Mouse (Mus musculus) heart, embryonic 10.5 days (tissue): ENCODE data around the gene Ddx5. TPM values are rescaled to one million over a fixed set of nuclear protein-coding genes. Genes with fewer than 3 reads are reported as not detected.
"Not testable (repeated sequence)": the region's sequence is repeated elsewhere in the genome, so short reads cannot be mapped to it uniquely, and the experiment has no call there.

Experiments
- DNase-seq: peaks from one replicate; pipeline ENCODE4 v3.0.0-alpha.2; 2017; ENCODE audit warnings: low spot score
- H3K27ac ChIP-seq: fragments of 300-500 bp; sonication (generic); 2 replicates; pipeline ENCODE4 v1.5.1; 2016; ENCODE audit warnings: mild to moderate bottlenecking
- H3K27me3 ChIP-seq: fragments of 300-500 bp; sonication (generic); 2 replicates; pipeline ENCODE4 v1.6.1; 2016; ENCODE audit warnings: mild to moderate bottlenecking; ENCODE audit not compliant: poor library complexity, insufficient read depth, severe bottlenecking
- H3K36me3 ChIP-seq: fragments of 300-500 bp; sonication (generic); 2 replicates; pipeline ENCODE4 v1.6.1; 2016; ENCODE audit warnings: mild to moderate bottlenecking, moderate library complexity
- H3K4me1 ChIP-seq: fragments of 300-500 bp; sonication (generic); 2 replicates; pipeline ENCODE4 v1.6.1; 2016; ENCODE audit warnings: mild to moderate bottlenecking
- H3K4me3 ChIP-seq: fragments of 300-500 bp; sonication (generic); 2 replicates; pipeline ENCODE4 v1.5.1; 2016; ENCODE audit warnings: mild to moderate bottlenecking, moderate library complexity
- H3K9me3 ChIP-seq: fragments of 300-500 bp; sonication (generic); 2 replicates; pipeline ENCODE4 v1.6.1; 2016; ENCODE audit warnings: mild to moderate bottlenecking, moderate library complexity
- WGBS: fragments of 180-500 bp; shearing (Covaris S2); methylation state at CpG from one replicate; pipeline ENCODE4 v1.1.7; 2016; 5-methylcytosine and 5-hydroxymethylcytosine counted together
- polyA plus RNA-seq: library from polyadenylated mRNA; unstranded; fragments of >200 nt; fragmentation: Nextera tagmentation; extraction: Ambion mirVana; gene quantifications from 2 replicates; pipeline ENCODE4 v1.2.1, GENCODE M21; 2016

Ddx5 gene
- polyA plus RNA-seq, 1 experiment from 2014 or later = 259 TPM

DNA sequence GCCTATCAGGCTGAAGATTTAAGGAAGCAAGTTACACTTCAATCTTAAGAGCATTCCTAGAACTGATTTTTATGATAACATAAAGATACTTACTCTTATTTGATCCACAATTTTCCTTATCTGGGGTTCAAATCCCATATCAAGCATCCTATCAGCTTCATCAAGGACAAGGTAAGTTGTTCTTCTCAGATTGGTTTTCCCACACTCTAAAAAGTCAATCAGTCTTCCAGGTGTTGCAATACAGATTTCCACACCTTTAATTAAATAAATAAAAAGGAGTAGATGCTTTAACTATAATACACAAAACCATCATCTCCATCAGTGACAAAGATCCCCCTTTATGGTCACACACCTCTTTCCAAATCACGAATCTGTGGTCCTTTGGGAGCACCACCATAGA lies 3.9 kb downstream of the Ddx5 start:
- WGBS = 85% methylated on average over 1 of the region's 1 CpGs
- Histone ChIP-seq H3K27me3 (no peaks in the 10 kb centered on the region), H3K4me1 (peaks cover 5% of the 10 kb centered on the region; the same call in 1 of the 2 replicates), H3K36me3 (peaks cover 75% of the 10 kb centered on the region), H3K27ac (no peak overlapping the region), H3K4me3 (no peak overlapping the region), H3K9me3 (no peaks in the 10 kb centered on the region)
- DNase-seq = no peak

- Histone ChIP-seq H3K4me3 (no peak overlapping the region), H3K9me3 (no peaks in the 10 kb centered on the region), H3K36me3 (peaks cover 78% of the 10 kb centered on the region), H3K4me1 (peaks cover 5% of the 10 kb centered on the region; the same call in 1 of the 2 replicates), H3K27ac (no peak overlapping the region), H3K27me3 (no peaks in the 10 kb centered on the region)
- no peak for DNase-seq
- WGBS = 91% methylated on average over 2 of the region's 2 CpGs
Measured at GRCm38 (mm10) chr11:106784476-106784875, 4.5 kb downstream of the Ddx5 start.

DNA sequence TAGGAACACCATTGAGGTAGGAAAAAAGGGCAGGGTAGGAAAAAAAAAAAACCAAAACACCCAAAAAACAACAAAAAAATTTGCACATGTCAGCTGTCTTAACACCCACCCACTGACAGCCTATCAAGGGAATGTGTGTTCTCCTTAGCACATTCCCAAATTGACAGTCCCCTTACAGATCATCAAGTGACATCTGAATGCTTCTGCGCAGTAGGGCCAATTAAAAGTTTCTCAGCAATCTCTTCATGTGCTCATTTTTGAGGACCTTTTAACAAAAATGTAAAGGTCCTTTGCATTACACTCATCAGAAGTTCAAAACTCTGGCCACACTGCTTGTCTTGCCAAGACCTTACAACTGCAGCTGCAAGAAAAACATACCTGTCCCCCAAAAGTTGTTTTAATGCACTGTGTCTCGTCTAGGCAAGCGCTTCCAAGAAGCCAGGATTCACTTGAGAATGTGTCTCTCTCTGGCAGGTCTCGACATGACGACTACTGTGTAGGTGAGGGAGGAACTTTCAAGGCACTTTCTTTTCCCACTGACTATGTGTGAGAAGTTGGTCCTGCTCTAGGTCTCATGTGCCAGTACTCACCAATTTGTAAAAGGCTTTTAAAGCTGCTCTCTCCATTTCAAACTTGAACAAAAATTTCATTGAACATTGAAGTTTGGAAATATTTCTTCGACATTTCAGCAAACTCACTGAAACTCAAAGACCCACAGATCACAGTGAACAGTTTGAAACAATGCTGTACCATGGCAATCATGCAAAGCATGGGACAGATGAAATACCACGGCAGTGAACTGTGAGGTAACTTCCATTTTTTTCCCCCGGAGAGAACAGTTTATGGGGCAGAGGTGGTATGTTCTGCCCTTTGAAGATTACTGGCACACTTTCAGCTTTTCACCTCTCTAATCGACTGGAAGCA lies 5.9 kb downstream of the Ddx5 start:
- Histone ChIP-seq H3K27ac (no peak overlapping the region), H3K27me3 (no peaks in the 10 kb centered on the region), H3K4me1 (peaks cover 10% of the 10 kb centered on the region; the same call in 1 of the 2 replicates), H3K36me3 (peaks cover 78% of the 10 kb centered on the region), H3K4me3 (no peak overlapping the region), H3K9me3 (no peaks in the 10 kb centered on the region)
- 84% methylated on average over 9 of the region's 9 CpGs for WGBS
- no peak for DNase-seq

DNA sequence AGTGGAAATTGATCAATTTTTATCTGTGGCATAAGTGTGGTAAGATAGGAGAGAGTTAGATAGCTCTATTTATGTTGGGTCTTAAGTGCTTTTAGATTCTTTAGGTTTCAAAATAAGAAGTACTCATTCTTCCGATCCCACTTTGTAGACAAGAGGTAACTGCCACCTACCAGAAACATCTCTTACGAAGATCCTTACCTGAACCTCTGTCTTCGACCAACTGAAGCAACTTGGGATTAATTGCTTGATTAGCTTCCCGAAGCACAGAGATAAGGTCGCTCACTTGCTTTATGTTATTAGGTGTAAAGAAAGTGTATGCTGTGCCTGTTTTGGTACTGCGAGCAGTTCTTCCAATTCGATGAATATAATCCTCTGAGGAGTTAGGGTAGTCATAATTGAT lies 6.7 kb downstream of the Ddx5 start:
- H3K9me3 ChIP-seq, H3K4me3 ChIP-seq, DNase-seq, H3K27me3 ChIP-seq, H3K27ac ChIP-seq: not testable (repeated sequence)
- WGBS = 85% methylated on average over 7 of the region's 7 CpGs
- Histone ChIP-seq H3K36me3 (peaks cover 73% of the 10 kb centered on the region), H3K4me1 (peaks cover 13% of the 10 kb centered on the region; the same call in 1 of the 2 replicates)

DNA sequence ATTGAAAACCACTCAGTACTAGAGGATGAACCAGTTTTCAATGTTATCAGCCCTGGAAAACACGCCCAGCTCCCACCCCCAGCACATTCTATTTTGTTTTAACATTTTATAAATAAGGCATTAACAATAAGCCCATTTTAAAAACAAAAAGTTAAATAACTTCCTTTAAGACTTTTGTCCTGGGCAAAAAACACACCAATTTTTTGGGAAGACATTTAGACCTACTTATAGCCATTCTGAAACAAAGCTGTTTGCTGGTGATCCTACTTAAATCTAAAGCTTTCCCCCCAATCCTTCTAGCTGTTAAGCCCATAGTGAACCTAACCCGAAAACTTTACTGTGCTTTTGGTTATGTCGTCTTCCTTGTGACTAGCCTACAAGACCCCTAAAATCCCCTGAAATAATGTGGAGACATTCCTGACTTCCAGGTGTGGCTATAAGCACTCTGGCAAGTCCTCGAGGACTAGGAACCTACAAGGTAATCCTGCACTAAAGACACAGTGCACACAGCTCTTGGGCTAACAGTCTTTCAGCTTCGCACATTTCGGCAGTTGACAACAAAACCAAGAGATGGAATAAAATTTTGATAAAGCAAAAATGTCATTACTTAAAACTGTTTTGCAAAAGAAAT lies 8.3 kb downstream of the Ddx5 start:
- H3K36me3 ChIP-seq = peaks cover 71% of the 10 kb centered on the region
- no peak overlapping the region for H3K27ac ChIP-seq
- H3K4me3 ChIP-seq = no peak overlapping the region

GRCm38 (mm10) chr11:106780089-106780425 lies 8.9 kb downstream of the Ddx5 start:
- no peaks in the 10 kb centered on the region for H3K27me3 ChIP-seq
- H3K4me3 ChIP-seq = peak overlapping the region; percentile 70
- no peak for DNase-seq
- H3K36me3 ChIP-seq = peaks cover 71% of the 10 kb centered on the region
- WGBS = 68% methylated on average over 4 of the region's 4 CpGs
- H3K27ac ChIP-seq = peak overlapping the region; percentile 93; the same call in 1 of the 2 replicates
- H3K4me1 ChIP-seq = peaks cover 8% of the 10 kb centered on the region; the same call in 1 of the 2 replicates
- H3K9me3 ChIP-seq = no peaks in the 10 kb centered on the region

More for the DNA sequence above, 8.3 kb downstream of the Ddx5 start:
- H3K9me3 ChIP-seq = no peaks in the 10 kb centered on the region
- peaks cover 11% of the 10 kb centered on the region; the same call in 1 of the 2 replicates for H3K4me1 ChIP-seq
- 82% methylated on average over 6 of the region's 6 CpGs for WGBS
- no peaks in the 10 kb centered on the region for H3K27me3 ChIP-seq
- no peak for DNase-seq

DNA sequence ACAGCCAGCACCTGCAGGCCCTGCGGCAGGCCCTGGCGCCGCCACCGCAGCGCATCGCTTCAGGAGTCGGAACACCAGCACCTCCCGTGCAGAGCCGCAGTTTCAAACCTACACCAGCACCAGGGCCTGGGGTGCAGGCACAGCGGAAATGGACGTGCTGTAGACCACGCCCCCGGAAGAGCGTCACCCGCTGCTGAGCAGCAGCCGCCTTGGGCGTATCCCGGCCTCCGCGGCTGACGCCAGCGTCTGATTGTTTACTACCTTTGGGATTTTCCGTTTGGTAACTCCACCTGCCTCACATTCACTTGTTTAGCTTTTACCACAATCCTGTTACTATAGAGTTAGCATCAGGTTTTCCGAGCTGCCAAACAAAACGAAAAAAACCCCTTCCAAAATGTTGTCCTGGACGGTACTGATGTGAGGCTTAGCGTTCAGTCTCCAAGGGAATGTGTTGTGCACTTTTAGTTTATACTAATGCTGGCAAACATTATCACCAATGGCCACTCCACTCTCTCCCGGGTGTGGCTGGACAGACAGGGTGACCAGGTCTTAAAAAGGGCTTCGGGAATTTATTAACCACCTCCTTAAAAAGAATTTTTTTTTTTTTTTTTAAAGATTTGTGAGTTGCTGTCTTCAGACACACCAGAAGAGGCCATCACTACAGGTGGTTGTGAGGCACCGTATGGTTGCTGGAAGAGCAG lies 9.4 kb downstream of the Ddx5 start, which contains the start of gene Polg2:
Gene Polg2, minus strand, starts transcription at position 150 of the 701 bp plus-strand sequence.
- Histone ChIP-seq H3K9me3 (no peaks in the 10 kb centered on the region), H3K36me3 (peaks cover 71% of the 10 kb centered on the region), H3K27ac (peak within 1 kb of the TSS; percentile 93), H3K27me3 (no peaks in the 10 kb centered on the region), H3K4me3 (peak within 1 kb of the TSS; percentile 70), H3K4me1 (peaks cover 8% of the 10 kb centered on the region; the same call in 1 of the 2 replicates)
- WGBS = 2% methylated on average over 30 of the region's 30 CpGs
- peak; percentile 96 for DNase-seq

DNA sequence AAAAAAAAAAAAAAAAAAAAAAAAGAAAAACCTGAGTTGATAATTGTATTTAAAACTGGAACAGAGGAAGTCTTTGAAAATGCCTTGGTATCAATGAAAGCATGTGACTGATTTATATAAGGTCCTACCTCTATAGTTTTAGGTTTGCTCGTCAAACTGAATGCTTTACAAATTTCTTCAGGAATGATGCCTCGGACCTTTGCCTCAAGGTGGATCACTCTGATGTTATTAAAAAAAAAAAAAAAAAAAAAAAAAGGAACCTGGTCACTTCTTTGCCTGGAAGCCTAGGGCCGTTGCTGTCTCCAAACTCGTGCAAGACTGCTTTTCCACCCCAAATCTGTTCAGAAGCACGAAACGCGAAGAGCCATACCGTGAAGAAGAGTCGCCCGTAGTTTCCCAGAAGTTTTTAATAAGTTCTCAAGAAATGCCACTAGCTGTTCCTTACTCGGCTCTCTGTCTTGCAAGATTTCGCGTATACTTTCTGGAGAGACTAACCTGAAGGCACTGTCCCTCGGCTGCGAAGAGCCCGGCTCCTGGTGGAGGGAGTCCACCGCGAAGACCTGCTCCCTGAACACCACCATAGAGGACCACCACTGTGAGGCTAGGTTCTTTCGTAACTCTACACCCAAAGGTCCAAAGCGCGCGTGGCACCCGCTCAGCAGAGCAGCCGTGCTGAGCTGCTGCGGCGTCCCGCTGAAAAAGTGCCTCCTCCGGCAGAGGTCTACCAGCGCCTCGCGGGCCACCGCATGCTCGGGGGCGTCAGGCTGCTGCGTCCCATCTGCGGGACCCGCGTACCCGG lies 10.2 kb downstream of the Ddx5 start:
- Histone ChIP-seq H3K27ac (peak overlapping the region; percentile 93), H3K27me3 (no peaks in the 10 kb centered on the region), H3K4me3 (peak overlapping the region; percentile 70), H3K4me1 (peaks cover 8% of the 10 kb centered on the region; the same call in 1 of the 2 replicates), H3K9me3 (no peaks in the 10 kb centered on the region), H3K36me3 (peaks cover 71% of the 10 kb centered on the region)
- DNase-seq = no peak
- 2% methylated on average over 39 of the region's 39 CpGs for WGBS

DNA sequence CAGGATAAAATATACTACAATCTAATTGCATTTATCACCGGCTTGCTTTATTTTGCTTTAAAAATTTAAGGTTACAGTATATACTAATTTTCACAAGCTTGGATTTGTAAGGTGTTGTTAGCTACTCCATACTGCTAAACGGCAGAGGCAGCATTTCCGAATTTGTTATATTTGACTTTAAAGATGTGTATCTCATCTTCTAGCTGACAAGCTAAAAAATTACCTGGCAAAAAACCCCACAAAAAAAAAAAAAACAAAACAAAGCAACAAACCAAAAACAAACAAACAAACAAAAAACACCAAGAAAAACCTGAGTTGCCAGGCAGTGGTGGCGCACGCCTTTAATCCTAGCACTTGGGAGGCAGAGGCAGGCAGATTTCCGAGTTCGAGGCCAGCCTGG lies 10.9 kb downstream of the Ddx5 start:
- no peak for DNase-seq
- 91% methylated on average over 7 of the region's 7 CpGs for WGBS
- Histone ChIP-seq H3K9me3 (no peaks in the 10 kb centered on the region), H3K27me3 (no peaks in the 10 kb centered on the region), H3K27ac (no peak overlapping the region), H3K36me3 (peaks cover 71% of the 10 kb centered on the region), H3K4me3 (peak overlapping the region; percentile 70; the same call in 1 of the 2 replicates), H3K4me1 (peaks cover 8% of the 10 kb centered on the region; the same call in 1 of the 2 replicates)

DNA sequence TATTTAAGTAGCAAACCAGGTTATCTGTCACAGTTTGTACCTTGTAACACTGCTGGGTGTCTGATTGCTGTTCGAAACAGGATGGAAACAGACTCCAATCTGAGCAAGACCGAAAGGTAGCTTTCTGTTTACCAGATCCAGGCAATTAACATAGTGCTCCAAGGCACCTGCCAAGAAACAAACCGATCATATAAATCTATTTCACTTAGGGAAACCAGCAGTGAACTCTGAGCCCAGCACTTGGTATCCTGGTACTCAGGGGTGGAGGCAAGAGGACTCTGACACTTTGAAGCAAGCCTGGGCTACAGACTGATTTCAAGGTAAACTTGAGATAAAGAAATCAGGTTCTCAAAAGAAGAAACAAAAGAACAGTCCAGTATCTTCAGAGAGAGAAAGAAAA lies 11.6 kb downstream of the Ddx5 start:
- H3K27me3 ChIP-seq = no peaks in the 10 kb centered on the region
- H3K9me3 ChIP-seq = no peaks in the 10 kb centered on the region
- H3K4me3 ChIP-seq = no peak overlapping the region; the same call in 1 of the 2 replicates
- H3K36me3 ChIP-seq = peaks cover 71% of the 10 kb centered on the region
- DNase-seq = no peak
- WGBS = 89% methylated on average over 3 of the region's 3 CpGs
- H3K27ac ChIP-seq = no peak overlapping the region
- peaks cover 8% of the 10 kb centered on the region; the same call in 1 of the 2 replicates for H3K4me1 ChIP-seq

DNA sequence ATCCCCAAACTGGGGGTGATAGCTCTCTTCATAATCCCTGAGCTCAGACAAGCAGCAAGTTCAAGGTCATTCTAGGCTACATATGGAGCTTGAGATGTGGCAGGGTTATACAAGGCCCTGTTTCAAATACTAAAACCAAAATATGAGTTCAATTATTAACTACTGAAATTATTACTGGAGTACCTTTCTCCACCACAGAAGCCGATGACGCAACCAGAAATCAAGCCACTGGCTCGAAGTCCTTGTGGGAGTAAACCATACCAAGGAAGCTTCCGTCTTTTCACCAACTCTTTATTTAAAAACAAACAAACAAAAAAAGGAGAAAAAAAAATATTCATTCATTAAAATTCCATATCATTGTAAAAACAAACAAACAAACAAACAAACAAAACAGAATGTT lies 12.0 kb downstream of the Ddx5 start:
- 96% methylated on average over 4 of the region's 4 CpGs for WGBS
- H3K36me3 ChIP-seq = peaks cover 71% of the 10 kb centered on the region
- no peaks in the 10 kb centered on the region for H3K9me3 ChIP-seq

DNA sequence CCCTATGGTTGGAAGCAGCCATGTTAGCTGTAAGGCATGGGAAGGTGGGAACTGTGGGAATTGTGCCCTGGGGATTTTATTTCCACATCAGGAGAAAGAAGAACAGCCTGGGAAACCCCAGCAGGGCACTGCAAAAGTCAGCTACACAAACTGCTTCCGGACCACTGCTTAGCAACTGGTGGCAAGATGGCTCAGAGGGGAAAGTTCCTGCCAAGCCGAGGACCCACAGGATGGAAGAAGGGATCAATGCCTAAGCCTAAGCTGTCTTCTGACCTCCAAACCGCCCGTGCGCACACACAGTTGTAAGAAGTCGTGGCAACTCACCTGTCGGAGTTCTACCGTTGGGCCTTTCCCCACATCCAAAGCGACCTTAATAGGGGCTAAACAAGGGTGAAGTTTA lies 15.9 kb downstream of the Ddx5 start:
- WGBS = 92% methylated on average over 9 of the region's 9 CpGs
- DNase-seq = peak; percentile 54
- Histone ChIP-seq H3K9me3 (no peaks in the 10 kb centered on the region), H3K4me3 (no peak overlapping the region), H3K4me1 (peaks cover 4% of the 10 kb centered on the region; the same call in 1 of the 2 replicates), H3K27me3 (no peaks in the 10 kb centered on the region), H3K27ac (no peak overlapping the region), H3K36me3 (peaks cover 83% of the 10 kb centered on the region)

More for the DNA sequence above, 12.0 kb downstream of the Ddx5 start:
- no peak for DNase-seq
- H3K4me3 ChIP-seq = no peak overlapping the region
- H3K4me1 ChIP-seq = peaks cover 8% of the 10 kb centered on the region; the same call in 1 of the 2 replicates
- no peak overlapping the region for H3K27ac ChIP-seq
- no peaks in the 10 kb centered on the region for H3K27me3 ChIP-seq
